Mouse (Mus musculus) MEL (cell line): ENCODE data around the gene Gm37240. TPM values are rescaled to one million over a fixed set of nuclear protein-coding genes. Genes with fewer than 3 reads are reported as not detected.

Experiments used
- DNase-seq: peaks from one replicate; pipeline ENCODE4 v3.0.0; 2011; ENCODE audit warnings: low read depth, low spot score
- H3K27ac ChIP-seq: 2 replicates; pipeline ENCODE4 v1.5.1; 2012; ENCODE audit warnings: low read depth, mild to moderate bottlenecking, control low read depth, low read length, moderate library complexity; ENCODE audit not compliant: control insufficient read depth
- H3K27me3 ChIP-seq, 2 experiments: fragments of 150-350 bp in 1 of 2; sonication (generic) in 1 of 2; 2 replicates each; pipeline ENCODE4 v1.6.1; 2012; ENCODE audit warnings: low read length in 2 of 2, mild to moderate bottlenecking in 2 of 2, improper control_type of control experiment in 1 of 2, moderate library complexity in 1 of 2; ENCODE audit not compliant: insufficient read depth in 2 of 2, control insufficient read depth in 1 of 2
- H3K36me3 ChIP-seq, 2 experiments: 2 replicates each; pipeline ENCODE4 v1.6.1; 2012 to 2014; ENCODE audit warnings: low read length in 2 of 2, improper control_type of control experiment in 1 of 2, inconsistent platforms in 1 of 2, mild to moderate bottlenecking in 1 of 2; ENCODE audit not compliant: insufficient read depth in 2 of 2, control insufficient read depth in 1 of 2
- H3K4me1 ChIP-seq, 2 experiments: fragments of 150-350 bp in 1 of 2; sonication (generic) in 1 of 2; 2 replicates each; pipeline ENCODE4 v1.6.1; 2012; ENCODE audit warnings: low read length in 2 of 2, improper control_type of control experiment in 1 of 2, mild to moderate bottlenecking in 1 of 2; ENCODE audit not compliant: insufficient read depth in 2 of 2, control insufficient read depth in 1 of 2
- H3K4me3 ChIP-seq, 2 experiments: fragments of 150-350 bp in 1 of 2; sonication (generic) in 1 of 2; 2 replicates each; pipeline ENCODE4 v1.5.1; 2012; ENCODE audit warnings: low read depth in 2 of 2, low read length in 2 of 2, mild to moderate bottlenecking in 2 of 2, moderate library complexity in 2 of 2, control low read depth in 1 of 2, improper control_type of control experiment in 1 of 2; ENCODE audit not compliant: control insufficient read depth in 1 of 2, insufficient read depth in 1 of 2
- H3K79me2 ChIP-seq: 2 replicates; pipeline ENCODE4 v1.6.1; 2012; ENCODE audit warnings: mild to moderate bottlenecking, low read length, moderate library complexity; ENCODE audit not compliant: control insufficient read depth, poor library complexity, insufficient read depth
- H3K9ac ChIP-seq: 2 replicates; pipeline ENCODE4 v1.6.1; 2012; ENCODE audit warnings: low read depth, mild to moderate bottlenecking, control low read depth, low read length, moderate library complexity; ENCODE audit not compliant: control insufficient read depth, poor library complexity, severe bottlenecking
- H3K9me3 ChIP-seq: fragments of 150-350 bp; sonication (generic); replicated peaks from 2 replicates; pipeline ENCODE4 v1.6.1; 2012; ENCODE audit warnings: mild to moderate bottlenecking, low read length, improper control_type of control experiment, moderate library complexity; ENCODE audit not compliant: insufficient read depth
- BHLHE40 ChIP-seq: IDR thresholded peaks from 2 replicates; pipeline ENCODE4 v1.6.1; 2012; ENCODE audit warnings: low read depth, mild to moderate bottlenecking, inconsistent platforms, low read length, improper control_type of control experiment, borderline replicate concordance
- CTCF ChIP-seq, 3 experiments: IDR thresholded peaks in 2 of 3; conservative IDR thresholded peaks in 1 of 3; 2 replicates each; pipeline ENCODE4 v1.5.1; 2011 to 2012; ENCODE audit warnings: low read length in 3 of 3, low read depth in 2 of 3, mild to moderate bottlenecking in 2 of 3, improper control_type of control experiment in 1 of 3, inconsistent platforms in 1 of 3, mixed read lengths in 1 of 3, moderate library complexity in 1 of 3; ENCODE audit not compliant: control insufficient read depth in 1 of 3, insufficient read depth in 1 of 3, poor library complexity in 1 of 3, severe bottlenecking in 1 of 3
- EP300 ChIP-seq, 2 experiments: IDR thresholded peaks; 2 replicates each; pipeline ENCODE4 v1.6.1; 2011; ENCODE audit warnings: improper control_type of control experiment in 2 of 2, low read length in 2 of 2, low read depth in 1 of 2, mild to moderate bottlenecking in 1 of 2
- GABPA ChIP-seq: IDR thresholded peaks from 2 replicates; pipeline ENCODE4 v1.6.1; 2012; ENCODE audit warnings: low read depth, mild to moderate bottlenecking, inconsistent platforms, low read length, improper control_type of control experiment, moderate library complexity
- GATA1 ChIP-seq: IDR thresholded peaks from 2 replicates; pipeline ENCODE4 v1.6.1; 2011; ENCODE audit warnings: low read depth, low read length, improper control_type of control experiment
- HCFC1 ChIP-seq: IDR thresholded peaks from 2 replicates; pipeline ENCODE4 v1.6.1; 2012; ENCODE audit warnings: low read depth, mild to moderate bottlenecking, inconsistent platforms, low read length, improper control_type of control experiment, moderate library complexity
- KAT2A ChIP-seq: conservative IDR thresholded peaks from 2 replicates; pipeline ENCODE4 v1.6.1; 2012; ENCODE audit warnings: low read depth, low read length, improper control_type of control experiment, inconsistent platforms
- MAFK ChIP-seq: IDR thresholded peaks from 2 replicates; pipeline ENCODE4 v1.6.1; 2011; ENCODE audit warnings: low read depth, mild to moderate bottlenecking, low read length, improper control_type of control experiment, borderline replicate concordance
- MAZ ChIP-seq: IDR thresholded peaks from 2 replicates; pipeline ENCODE4 v1.6.1; 2012; ENCODE audit warnings: low read depth, mild to moderate bottlenecking, inconsistent platforms, low read length, improper control_type of control experiment
- MYB ChIP-seq: IDR thresholded peaks from 2 replicates; pipeline ENCODE4 v1.6.1; 2011; ENCODE audit warnings: mild to moderate bottlenecking, low read depth, low read length, improper control_type of control experiment
- MYC ChIP-seq: IDR thresholded peaks from 2 replicates; pipeline ENCODE4 v1.6.1; 2011; ENCODE audit warnings: low read depth, mild to moderate bottlenecking, low read length, improper control_type of control experiment, moderate library complexity
- NRF1 ChIP-seq: IDR thresholded peaks from 2 replicates; pipeline ENCODE4 v1.6.1; 2014; ENCODE audit warnings: low read depth, mild to moderate bottlenecking, inconsistent platforms, low read length, improper control_type of control experiment, moderate library complexity; ENCODE audit not compliant: poor library complexity, insufficient read depth, severe bottlenecking
- POLR2A ChIP-seq, 2 experiments: IDR thresholded peaks; 2 replicates each; pipeline ENCODE4 v1.6.1; 2011 to 2012; ENCODE audit warnings: low read length in 2 of 2, mild to moderate bottlenecking in 2 of 2, control low read depth in 1 of 2, improper control_type of control experiment in 1 of 2, low read depth in 1 of 2, moderate library complexity in 1 of 2; ENCODE audit not compliant: control insufficient read depth in 1 of 2, insufficient read depth in 1 of 2, poor library complexity in 1 of 2
- RCOR1 ChIP-seq: IDR thresholded peaks from 2 replicates; pipeline ENCODE4 v1.6.1; 2012; ENCODE audit warnings: low read depth, mild to moderate bottlenecking, inconsistent platforms, low read length, improper control_type of control experiment
- SMC3 ChIP-seq: IDR thresholded peaks from 2 replicates; pipeline ENCODE4 v1.6.1; 2011; ENCODE audit warnings: low read depth, low read length, improper control_type of control experiment
- TAL1 ChIP-seq: IDR thresholded peaks from 2 replicates; pipeline ENCODE4 v1.6.1; 2012; ENCODE audit warnings: mild to moderate bottlenecking, inconsistent platforms, low read length, moderate library complexity, mixed read lengths
- TBP ChIP-seq: IDR thresholded peaks from 2 replicates; pipeline ENCODE4 v1.8.0; 2011; ENCODE audit warnings: low read depth, low read length, improper control_type of control experiment
- TCF12 ChIP-seq: IDR thresholded peaks from 2 replicates; pipeline ENCODE4 v1.6.1; 2014; ENCODE audit warnings: low read depth, mild to moderate bottlenecking, inconsistent platforms, low read length, improper control_type of control experiment, moderate library complexity
- USF1 ChIP-seq: IDR thresholded peaks from 2 replicates; pipeline ENCODE4 v1.6.1; 2014; ENCODE audit warnings: low read depth, mild to moderate bottlenecking, inconsistent platforms, low read length, improper control_type of control experiment, moderate library complexity
- ZKSCAN1 ChIP-seq: IDR thresholded peaks from 2 replicates; pipeline ENCODE4 v1.6.1; 2012; ENCODE audit warnings: low read depth, mild to moderate bottlenecking, inconsistent platforms, low read length, improper control_type of control experiment, moderate library complexity
- ZMIZ1 ChIP-seq: IDR thresholded peaks from 2 replicates; pipeline ENCODE4 v1.6.1; 2012; ENCODE audit warnings: low read depth, mild to moderate bottlenecking, inconsistent platforms, low read length, improper control_type of control experiment, moderate library complexity
- polyA plus RNA-seq, 2 experiments: library from polyadenylated mRNA; stranded (reverse) in 1 of 2; unstranded in 1 of 2; fragments of >175 nt in 1 of 2; fragments of >200 nt in 1 of 2; gene quantifications; 2 replicates each; pipeline versions ENCODE4 v1.2.1 to v1.2.4; 2012; ENCODE audit warnings: low replicate concordance in 2 of 2, low read depth in 1 of 2; ENCODE audit not compliant: insufficient read length in 2 of 2, insufficient read depth in 1 of 2, missing spikeins in 1 of 2
- total RNA-seq: library from RNA; depleted of rRNA; stranded (reverse); fragments of 300-350 nt; gene quantifications from 2 replicates; pipeline ENCODE4 v1.2.3, GENCODE M21; 2012

The Gm37240 gene
- total and polyA plus RNA-seq, 3 experiments = 0.04 TPM; not detected in 2

- peaks cover 1 to 3% of the 10 kb centered on the region in 2 experiments; a peak in 1 of 4 replicates for H3K27me3 ChIP-seq
- TF ChIP-seq TCF12 (no peak), GATA1 (peak; percentile 51)
These were observed 1163.3 kb downstream of the Gm37240 start for GRCm38 (mm10) chr3:84723996-84724395.

DNA sequence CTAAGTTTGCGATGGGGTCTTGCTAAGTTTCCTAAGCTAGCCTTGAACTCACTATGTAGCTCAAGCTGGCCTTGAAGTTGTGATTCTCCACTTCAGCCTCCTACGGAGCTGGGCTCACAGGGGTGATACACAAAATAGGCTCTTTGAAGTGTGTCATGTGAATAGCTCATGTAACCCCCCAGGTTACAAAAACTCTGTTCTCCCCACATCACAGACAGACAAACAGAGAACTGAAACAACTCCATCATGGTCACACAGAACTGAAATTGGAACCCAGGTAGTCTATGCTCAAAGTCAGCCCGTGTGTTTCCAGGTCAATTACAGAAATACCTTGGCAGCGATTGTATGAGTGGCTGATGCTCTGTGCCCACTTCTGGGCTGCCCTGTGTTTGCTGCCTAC, 1164.6 kb downstream of the Gm37240 start:
- Histone ChIP-seq H3K27ac (no peak overlapping the region), H3K36me3 (no peaks in the 10 kb centered on the region), H3K9ac (no peak overlapping the region), H3K79me2 (no peaks in the 10 kb centered on the region), H3K4me1 (no peaks in the 10 kb centered on the region), H3K27me3 (peaks cover 1 to 3% of the 10 kb centered on the region in 2 experiments; a peak in 2 of 4 replicates), H3K4me3 (no peak overlapping the region), H3K9me3 (no peaks in the 10 kb centered on the region)
- TF ChIP-seq SMC3 (no peak), MAFK (no peak), ZKSCAN1 (no peak), MYB (no peak), TBP (no peak), MAZ (no peak), GATA1 (no peak), RCOR1 (no peak), KAT2A (no peak), EP300 (IDR thresholded peaks at IDR 0.05; ENCODE audit: low read depth in 1 of 2, low read length in 2 of 2) (no peak), MYC (no peak), HCFC1 (no peak), TAL1 (no peak), USF1 (no peak), GABPA (no peak), NRF1 (no peak), ZMIZ1 (no peak), BHLHE40 (no peak), CTCF (IDR thresholded peaks at IDR 0.05 in 2 of 3, conservative IDR thresholded peaks at IDR 0.05 in 1 of 3; ENCODE audit: control insufficient read depth in 1 of 3, insufficient read depth in 1 of 3, low read depth in 2 of 3, low read length in 3 of 3, poor library complexity in 1 of 3, severe bottlenecking in 1 of 3) (no peak), POLR2A (IDR thresholded peaks at IDR 0.05; ENCODE audit: control insufficient read depth in 1 of 2, insufficient read depth in 1 of 2, low read depth in 1 of 2, low read length in 2 of 2, poor library complexity in 1 of 2) (no peak)
- DNase-seq = no peak

More at GRCm38 (mm10) chr3:84723996-84724395, 1163.3 kb downstream of the Gm37240 start:
- H3K36me3 ChIP-seq = no peaks in the 10 kb centered on the region
- no peaks in the 10 kb centered on the region for H3K4me1 ChIP-seq
- H3K4me3 ChIP-seq = no peak overlapping the region
- no peaks in the 10 kb centered on the region for H3K9me3 ChIP-seq
- peak; percentile 31 for DNase-seq
- no peak overlapping the region for H3K27ac ChIP-seq
- no peak overlapping the region for H3K9ac ChIP-seq
- H3K79me2 ChIP-seq = no peaks in the 10 kb centered on the region
